Mouse (Mus musculus) CD4-positive helper T cell, adult 2 months (primary cell): ENCODE data around the gene Cenpl.
"Not testable (repeated sequence)": the region's sequence is repeated elsewhere in the genome, so short reads cannot be mapped to it uniquely, and the experiment has no call there.

Source experiments
- DNase-seq: peaks from one replicate; pipeline ENCODE4 v3.0.0-alpha.2; 2012; ENCODE audit warnings: low read depth, missing footprints, low spot score

Gene Cenpl

GRCm38 (mm10) chr1:161070352-161071271 lies at the start of gene Cenpl, which contains the start of gene Dars2:
Cenpl (plus strand) TSS chr1:161070713.
Dars2 (minus strand) TSS chr1:161070658.
- DNase-seq, result peak; percentile 97

DNA sequence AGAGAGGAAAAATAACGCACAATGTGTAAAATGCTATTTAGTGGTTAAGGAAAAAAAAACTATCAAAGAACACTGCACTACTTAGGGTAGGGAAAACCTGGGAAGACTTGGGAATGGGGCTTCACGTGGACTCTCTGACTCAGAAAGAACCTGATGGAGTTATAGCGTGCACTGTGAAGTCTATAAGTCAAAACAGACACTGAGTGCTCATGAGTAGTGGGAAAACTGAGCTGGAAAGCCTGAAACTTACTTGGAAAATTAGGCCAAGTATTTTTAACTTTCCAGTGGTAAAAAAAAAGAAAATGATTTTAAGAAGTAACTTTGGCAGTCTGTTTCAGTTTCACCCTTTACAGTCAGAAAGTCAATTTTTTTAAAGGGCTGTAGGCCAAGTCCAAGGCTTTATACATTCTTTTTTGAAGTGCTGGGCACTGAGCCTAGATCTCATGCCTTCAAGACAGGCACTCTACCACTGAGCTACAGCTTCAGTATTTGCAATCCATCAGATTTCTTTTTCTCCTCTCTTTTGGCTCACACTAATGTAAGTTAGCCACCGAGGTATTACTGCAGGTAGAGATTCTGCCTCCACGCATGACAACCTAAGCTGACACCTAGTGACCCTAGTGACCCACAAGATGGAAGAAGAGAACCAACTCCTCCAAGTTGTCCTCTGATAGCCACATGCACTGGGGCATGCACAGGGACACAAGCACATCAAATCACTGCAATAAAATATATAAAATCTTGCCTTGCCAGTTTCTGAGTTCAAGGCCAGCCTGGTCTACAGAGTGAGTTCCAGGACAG lies 44.9 kb upstream of the Cenpl start:
- no peak for DNase-seq

- DNase-seq, result no peak
Observed at GRCm38 (mm10) chr1:161027196-161027595, 43.3 kb upstream of the Cenpl start.

GRCm38 (mm10) chr1:161028427-161028826 lies 42.1 kb upstream of the Cenpl start:
- not testable (repeated sequence) for DNase-seq

- DNase-seq, result no peak
Observed at GRCm38 (mm10) chr1:161030058-161030457, 40.5 kb upstream of the Cenpl start.

- DNase-seq, result no peak
Observed at GRCm38 (mm10) chr1:161031881-161032280, 38.6 kb upstream of the Cenpl start.

DNA sequence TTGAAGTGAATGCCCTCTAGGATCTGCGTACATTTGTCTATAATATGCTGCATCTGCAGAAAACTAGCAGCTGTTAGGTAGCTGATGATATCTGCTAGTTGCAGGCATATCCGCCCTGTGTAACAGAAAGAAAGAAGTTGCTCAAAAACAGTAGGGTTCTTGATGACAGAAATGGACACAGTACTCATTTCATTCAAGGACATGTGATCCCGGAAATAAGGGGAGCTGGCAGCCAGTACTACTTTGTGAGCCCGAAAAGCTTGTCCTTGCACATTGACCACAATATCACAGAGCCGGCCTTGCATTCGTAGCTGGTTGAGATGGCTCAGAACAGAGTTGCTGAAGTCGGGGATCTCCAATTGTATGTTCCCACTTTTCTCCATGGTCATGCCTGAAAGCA lies 38.2 kb upstream of the Cenpl start:
- DNase-seq, result no peak

DNA sequence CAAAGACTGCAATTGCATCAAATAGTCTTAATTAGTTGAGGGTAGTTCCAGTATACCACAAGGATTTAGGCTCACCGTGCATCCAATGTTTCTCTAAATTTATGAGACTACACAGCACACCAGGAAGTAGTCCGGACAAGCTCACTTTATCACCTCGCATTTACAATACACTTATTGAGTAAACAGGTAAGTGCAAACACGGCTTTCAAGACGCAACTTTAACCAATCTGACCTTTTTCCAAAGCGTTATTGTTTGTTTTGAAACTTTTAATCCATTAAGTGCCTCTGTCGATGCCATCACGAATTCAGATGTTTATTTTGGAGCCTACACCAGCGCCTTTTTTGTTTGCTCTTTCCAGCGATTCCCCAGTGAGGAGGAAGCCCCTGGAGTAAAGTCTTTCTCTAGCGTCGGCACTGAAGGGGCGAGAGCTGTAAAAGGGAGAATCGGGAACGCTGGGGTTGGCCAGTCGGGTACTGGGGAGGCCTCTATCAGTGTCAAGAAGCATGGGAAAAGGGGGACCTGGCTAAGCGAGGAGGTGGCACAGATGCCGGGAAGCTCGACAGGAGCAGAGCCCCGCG lies 36.6 kb upstream of the Cenpl start:
- no peak for DNase-seq

DNA sequence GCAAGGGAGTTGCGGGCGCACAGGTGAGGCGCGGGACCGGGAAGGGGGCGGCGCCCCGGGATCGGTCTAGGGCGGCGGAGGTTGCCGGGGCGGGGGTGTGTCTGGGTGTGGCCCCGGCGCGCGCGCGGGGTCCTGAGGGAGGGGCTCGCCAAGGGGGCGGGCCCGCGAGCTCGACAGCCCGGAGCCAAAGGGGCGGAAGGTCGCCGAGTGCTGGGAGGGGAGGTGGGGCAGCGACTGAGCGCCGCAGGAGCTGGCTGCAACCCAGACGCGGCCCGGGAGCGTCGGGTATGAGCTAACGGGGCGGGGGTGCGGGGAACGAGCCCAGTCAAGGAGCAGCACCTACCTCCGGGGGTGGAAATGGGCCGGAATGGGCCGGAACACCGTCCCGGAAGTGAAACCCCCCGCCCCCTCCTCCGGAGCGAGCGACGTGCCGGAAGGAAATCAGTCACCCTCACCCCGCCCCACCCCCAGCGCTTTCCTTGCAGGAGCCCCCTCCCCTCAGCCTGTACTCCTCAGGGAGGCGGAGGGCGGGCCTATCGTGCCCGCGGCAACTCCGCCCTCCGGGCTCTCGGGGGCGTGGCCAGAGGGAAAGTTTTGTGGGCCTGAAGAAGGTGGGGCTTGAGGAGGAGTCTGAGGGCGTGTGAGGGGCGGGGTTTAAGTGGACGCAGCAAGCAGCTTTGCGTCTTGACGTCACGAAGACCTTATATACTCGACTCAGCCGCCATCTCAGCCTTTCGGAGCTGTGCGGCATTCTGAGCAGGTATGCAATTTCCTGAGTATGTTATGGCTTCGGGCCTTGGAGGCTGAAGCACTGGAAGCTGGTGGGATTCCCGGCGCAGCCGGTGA lies 35.9 kb upstream of the Cenpl start, which contains the start of gene Zbtb37:
TSS of gene Zbtb37 (minus strand) at position 415 of the 846 bp plus-strand sequence.
- DNase-seq, result peak; percentile 99

GRCm38 (mm10) chr1:161035281-161035785 lies 35.2 kb upstream of the Cenpl start:
- no peak for DNase-seq

GRCm38 (mm10) chr1:161035786-161036404 lies 34.6 kb upstream of the Cenpl start:
- DNase-seq, result peak; percentile 58

- DNase-seq, result peak; percentile 27
Observed at GRCm38 (mm10) chr1:161036411-161036841, 34.1 kb upstream of the Cenpl start.

- DNase-seq, result no peak
Observed at GRCm38 (mm10) chr1:161037026-161037425, 33.5 kb upstream of the Cenpl start.

GRCm38 (mm10) chr1:161037599-161037998 lies 32.9 kb upstream of the Cenpl start:
- no peak for DNase-seq

GRCm38 (mm10) chr1:161038004-161038403 lies 32.5 kb upstream of the Cenpl start:
- no peak for DNase-seq

GRCm38 (mm10) chr1:161038968-161039721 lies 31.4 kb upstream of the Cenpl start:
- DNase-seq, result peak; percentile 22

DNA sequence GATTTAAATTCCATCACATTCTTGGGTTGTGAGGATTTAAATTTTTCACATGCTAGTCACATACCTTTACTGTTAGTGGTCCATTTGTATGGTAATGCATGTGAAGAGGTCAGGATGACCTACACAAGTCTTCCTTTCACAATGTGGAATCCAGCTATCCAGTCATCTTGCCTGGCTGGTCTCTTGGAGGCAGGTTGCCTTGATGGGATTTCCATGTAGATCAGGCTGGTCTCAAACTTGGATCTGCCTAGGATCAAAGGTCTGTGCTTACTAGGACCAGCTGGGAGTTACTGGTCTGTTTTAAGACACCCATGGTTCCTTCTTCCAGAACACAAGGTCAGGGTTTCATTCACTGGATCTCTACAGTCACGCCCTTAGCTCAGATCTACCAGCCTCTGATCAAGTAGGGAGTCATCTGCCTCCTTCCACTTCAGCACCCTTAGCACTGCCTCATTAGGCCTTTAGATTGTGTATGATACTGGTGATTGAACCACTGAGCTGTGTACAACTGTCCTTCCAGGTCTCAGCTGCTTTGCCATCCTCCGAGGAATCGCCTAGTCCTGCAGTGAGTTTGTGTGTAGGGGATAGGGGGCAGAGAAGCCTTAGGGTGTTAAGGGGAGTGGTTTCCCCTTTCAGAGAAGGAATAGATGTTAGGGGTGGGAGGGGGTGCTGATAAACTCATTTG lies 30.6 kb upstream of the Cenpl start:
- DNase-seq, result no peak

DNA sequence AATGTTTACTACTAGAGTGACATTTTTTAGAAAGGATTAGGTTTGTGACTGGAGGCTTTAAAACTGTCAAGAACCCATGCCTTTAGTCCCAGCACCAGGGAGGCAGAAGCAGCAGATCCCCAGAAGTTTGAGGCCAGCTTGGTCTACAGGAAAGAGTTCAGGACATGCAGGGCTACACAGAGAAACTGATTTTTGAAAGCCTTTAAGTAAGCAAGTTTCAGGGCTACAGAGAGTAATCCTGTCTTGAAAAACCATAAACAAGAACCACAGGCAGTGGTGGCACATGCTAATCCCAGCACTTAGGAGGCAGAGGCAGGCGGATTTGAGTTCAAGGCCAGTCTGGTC lies 30.1 kb upstream of the Cenpl start:
- no peak for DNase-seq

GRCm38 (mm10) chr1:161040855-161041254 lies 29.7 kb upstream of the Cenpl start:
- DNase-seq, result no peak
